Mouse (Mus musculus) hindbrain, embryonic 10.5 days (tissue): ENCODE measurements around the gene Lpar1. TPM values are rescaled to one million over a fixed set of nuclear protein-coding genes. Genes with fewer than 3 reads are reported as not detected.

Source experiments
- DNase-seq: peaks from one replicate; pipeline ENCODE4 v3.0.0-alpha.2; 2017; ENCODE audit warnings: low spot score
- H3K27ac ChIP-seq: fragments of 300-500 bp; sonication (generic); 2 replicates; pipeline ENCODE4 v1.5.1; 2016; ENCODE audit warnings: mild to moderate bottlenecking, moderate library complexity
- H3K27me3 ChIP-seq: fragments of 300-500 bp; sonication (generic); 2 replicates; pipeline ENCODE4 v1.6.1; 2016; ENCODE audit warnings: mild to moderate bottlenecking; ENCODE audit not compliant: poor library complexity, insufficient read depth, severe bottlenecking
- H3K36me3 ChIP-seq: fragments of 300-500 bp; sonication (generic); 2 replicates; pipeline ENCODE4 v1.6.1; 2016; ENCODE audit warnings: mild to moderate bottlenecking, moderate library complexity
- H3K4me1 ChIP-seq: fragments of 300-500 bp; sonication (generic); replicated peaks from 2 replicates; pipeline ENCODE4 v1.6.1; 2016; ENCODE audit warnings: mild to moderate bottlenecking
- H3K4me3 ChIP-seq: fragments of 300-500 bp; sonication (generic); 2 replicates; pipeline ENCODE4 v1.5.1; 2016; ENCODE audit warnings: mild to moderate bottlenecking, moderate library complexity
- H3K9me3 ChIP-seq: fragments of 300-500 bp; sonication (generic); 2 replicates; pipeline ENCODE4 v1.6.1; 2016; ENCODE audit warnings: mild to moderate bottlenecking, moderate library complexity
- WGBS: fragments of 180-500 bp; shearing (Covaris S2); methylation state at CpG from one replicate; pipeline ENCODE4 v1.1.7; 2016; 5-methylcytosine and 5-hydroxymethylcytosine counted together
- polyA plus RNA-seq: library from polyadenylated mRNA; unstranded; fragments of >200 nt; fragmentation: Nextera tagmentation; extraction: Ambion mirVana; gene quantifications from 2 replicates; pipeline ENCODE4 v1.2.1, GENCODE M21; 2016

The Lpar1 gene
- polyA plus RNA-seq = 46.1 and 58.2 TPM in 2 replicates

- no peaks in the 10 kb centered on the region for H3K36me3 ChIP-seq
- no peaks in the 10 kb centered on the region for H3K9me3 ChIP-seq
- peak; percentile 68 for DNase-seq
- peaks cover 43% of the 10 kb centered on the region for H3K4me1 ChIP-seq
- H3K27me3 ChIP-seq = peaks cover 7% of the 10 kb centered on the region; the same call in 1 of the 2 replicates
- whole genome bisulfite sequencing = 3% methylated on average over 19 of the region's 19 CpGs
- peak within 1 kb of the TSS; percentile 90 for H3K27ac ChIP-seq
- peak within 1 kb of the TSS; percentile 75 for H3K4me3 ChIP-seq
These were observed at the start of gene Lpar1 for GRCm38 (mm10) chr4:58553631-58554358. TSS of gene Lpar1 (minus strand) at chr4:58553898.

DNA sequence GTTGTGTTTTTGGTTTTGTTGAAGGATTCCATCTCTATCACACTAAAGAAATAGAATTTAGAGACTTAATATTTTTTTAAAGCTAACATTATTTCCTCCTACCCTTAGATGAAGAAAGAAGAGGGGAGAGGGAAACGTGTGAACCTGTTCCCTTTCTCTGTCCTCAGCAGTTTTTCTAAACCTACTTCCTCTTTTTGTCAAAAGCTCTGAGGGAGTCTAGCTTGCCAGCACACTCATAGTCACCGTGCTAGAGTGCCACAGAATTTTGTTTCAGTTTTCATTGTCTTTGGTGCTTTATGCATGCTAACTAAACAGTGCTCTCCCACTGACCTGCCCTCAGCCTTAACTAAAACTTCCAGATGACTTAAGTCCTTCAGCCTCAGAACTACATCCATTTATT is 32.2 kb upstream of the Lpar1 start:
- Histone ChIP-seq H3K27me3 (no peaks in the 10 kb centered on the region), H3K27ac (no peak overlapping the region), H3K4me3 (no peak overlapping the region), H3K4me1 (no peaks in the 10 kb centered on the region), H3K36me3 (no peaks in the 10 kb centered on the region), H3K9me3 (no peaks in the 10 kb centered on the region)
- 44% methylated on average over 2 of the region's 2 CpGs for WGBS
- DNase-seq = no peak

DNA sequence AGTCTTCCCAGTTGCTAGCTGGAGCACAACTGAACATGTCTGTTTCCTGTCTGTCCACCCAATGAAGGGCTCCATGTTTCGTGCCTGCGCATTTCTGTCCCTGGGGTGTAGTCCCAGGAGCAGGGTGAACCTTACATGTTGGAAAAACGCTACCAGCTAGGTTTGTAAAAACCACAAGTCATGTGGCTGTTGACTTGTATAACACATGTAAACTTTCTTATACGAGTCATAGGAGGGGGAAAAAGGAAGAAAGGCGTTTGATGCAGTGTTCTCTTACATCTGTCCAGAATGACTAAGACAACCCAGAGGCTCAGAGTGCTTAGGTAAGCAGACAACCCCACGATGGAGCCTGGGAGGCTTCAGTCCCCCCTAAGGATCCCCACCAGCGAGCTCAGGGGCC is 27.5 kb upstream of the Lpar1 start:
- H3K27ac ChIP-seq = no peak overlapping the region
- 85% methylated on average over 7 of the region's 7 CpGs for WGBS
- DNase-seq = no peak
- H3K27me3 ChIP-seq = no peaks in the 10 kb centered on the region
- H3K4me3 ChIP-seq = no peak overlapping the region
- no peaks in the 10 kb centered on the region for H3K36me3 ChIP-seq
- no peaks in the 10 kb centered on the region for H3K9me3 ChIP-seq
- H3K4me1 ChIP-seq = peaks cover 4% of the 10 kb centered on the region; the same call in 1 of the 2 replicates

- Histone ChIP-seq H3K36me3 (no peaks in the 10 kb centered on the region), H3K4me3 (no peak overlapping the region), H3K27me3 (no peaks in the 10 kb centered on the region), H3K27ac (no peak overlapping the region), H3K9me3 (no peaks in the 10 kb centered on the region), H3K4me1 (peaks cover 4% of the 10 kb centered on the region; the same call in 1 of the 2 replicates)
- DNase-seq = no peak
- 84% methylated on average over 5 of the region's 5 CpGs for WGBS
These were observed 26.8 kb upstream of the Lpar1 start for GRCm38 (mm10) chr4:58580516-58580915.

DNA sequence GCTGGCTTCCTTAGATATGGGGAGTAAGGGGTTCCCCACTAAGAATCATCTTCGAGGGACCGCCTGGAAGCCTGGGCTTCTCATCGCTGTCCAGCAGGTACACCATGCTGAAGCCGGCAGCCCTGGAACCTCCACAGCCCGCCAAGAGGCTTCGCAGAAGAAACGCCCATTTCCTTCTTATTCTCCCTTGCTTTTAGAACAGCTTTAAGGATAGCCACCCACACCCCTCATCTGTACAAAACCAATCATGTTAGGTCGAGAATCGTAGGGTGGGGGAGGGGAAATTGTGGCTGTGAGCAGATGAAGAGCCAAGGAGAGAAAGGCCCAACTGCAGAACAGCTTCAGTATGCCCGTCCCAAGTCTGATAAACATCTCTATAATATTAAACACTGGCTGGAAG is 26.4 kb upstream of the Lpar1 start:
- Histone ChIP-seq H3K27me3 (no peaks in the 10 kb centered on the region), H3K9me3 (no peaks in the 10 kb centered on the region), H3K4me1 (peaks cover 4% of the 10 kb centered on the region; the same call in 1 of the 2 replicates), H3K27ac (no peak overlapping the region), H3K4me3 (no peak overlapping the region), H3K36me3 (no peaks in the 10 kb centered on the region)
- WGBS = 79% methylated on average over 10 of the region's 10 CpGs
- DNase-seq = no peak

GRCm38 (mm10) chr4:58578488-58578887 is 24.8 kb upstream of the Lpar1 start:
- 37% methylated on average over 2 of the region's 2 CpGs for WGBS
- DNase-seq = no peak
- Histone ChIP-seq H3K27me3 (no peaks in the 10 kb centered on the region), H3K9me3 (no peaks in the 10 kb centered on the region), H3K27ac (no peak overlapping the region), H3K36me3 (no peaks in the 10 kb centered on the region), H3K4me1 (peaks cover 4% of the 10 kb centered on the region; the same call in 1 of the 2 replicates), H3K4me3 (no peak overlapping the region)

DNA sequence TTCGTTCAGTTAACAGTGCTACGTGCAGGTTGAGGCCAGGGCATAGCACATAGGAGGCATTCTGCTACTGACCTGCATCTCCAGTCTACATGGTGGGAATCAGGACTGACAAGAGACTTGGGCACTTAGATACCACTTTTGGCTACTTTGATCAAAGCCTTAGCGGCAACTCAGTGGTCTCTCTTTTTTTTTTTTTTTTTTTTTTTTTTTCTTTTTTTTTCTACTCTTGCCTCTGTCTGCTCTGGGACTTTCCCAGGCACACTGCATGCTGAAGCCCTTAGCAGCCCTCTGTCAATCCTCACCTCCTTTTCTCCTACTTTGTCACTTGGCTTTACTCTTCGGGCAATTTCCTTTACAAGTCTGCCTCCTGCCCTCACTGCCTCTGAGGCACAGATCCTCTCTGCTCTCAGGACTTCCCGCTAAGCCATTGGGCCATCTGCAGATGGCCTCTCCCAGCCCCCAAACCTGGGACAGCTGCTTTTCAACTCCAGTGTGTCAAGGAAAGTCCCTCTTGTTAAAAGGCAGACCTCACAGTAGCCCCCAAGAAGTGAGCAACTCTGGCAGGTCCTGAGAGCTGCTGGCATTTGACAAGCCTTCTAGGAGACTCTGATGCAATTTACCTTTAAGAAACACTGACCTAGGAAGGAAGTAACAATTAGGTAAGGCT is 23.8 kb upstream of the Lpar1 start:
- Histone ChIP-seq H3K36me3 (no peaks in the 10 kb centered on the region), H3K4me1 (peaks cover 4% of the 10 kb centered on the region; the same call in 1 of the 2 replicates), H3K27me3 (no peaks in the 10 kb centered on the region), H3K9me3 (no peaks in the 10 kb centered on the region), H3K27ac (no peak overlapping the region), H3K4me3 (no peak overlapping the region)
- 53% methylated on average over 5 of the region's 5 CpGs for WGBS
- DNase-seq = no peak

DNA sequence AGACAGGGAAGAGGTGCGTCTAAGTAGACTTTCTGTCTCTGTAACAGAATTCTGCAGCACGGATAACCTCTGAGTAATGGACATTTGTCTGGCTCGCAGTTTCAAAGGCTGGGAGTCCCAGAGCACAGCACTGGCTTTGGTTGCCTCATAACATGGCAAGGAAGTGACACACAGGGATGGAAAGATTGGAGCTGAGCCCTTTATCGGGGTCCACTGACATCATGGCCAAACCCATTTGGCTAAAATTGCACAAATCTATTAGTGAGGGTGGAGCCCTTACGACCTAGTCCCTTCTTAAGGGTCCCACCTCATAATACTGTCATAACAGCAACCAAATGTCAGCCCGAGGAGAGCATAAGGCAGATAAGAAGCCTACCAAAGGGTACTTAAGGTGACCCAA is 22.1 kb upstream of the Lpar1 start:
- Histone ChIP-seq H3K4me1 (peaks cover 12% of the 10 kb centered on the region), H3K4me3 (no peak overlapping the region), H3K9me3 (no peaks in the 10 kb centered on the region), H3K36me3 (no peaks in the 10 kb centered on the region), H3K27me3 (no peaks in the 10 kb centered on the region), H3K27ac (no peak overlapping the region)
- WGBS = 93% methylated on average over 6 of the region's 6 CpGs
- no peak for DNase-seq

- Histone ChIP-seq H3K4me1 (peaks cover 12% of the 10 kb centered on the region), H3K4me3 (no peak overlapping the region), H3K36me3 (no peaks in the 10 kb centered on the region), H3K27me3 (no peaks in the 10 kb centered on the region), H3K9me3 (no peaks in the 10 kb centered on the region), H3K27ac (no peak overlapping the region)
- DNase-seq = no peak
- WGBS = 85% methylated on average over 6 of the region's 6 CpGs
These were observed 20.3 kb upstream of the Lpar1 start for GRCm38 (mm10) chr4:58574024-58574423.

DNA sequence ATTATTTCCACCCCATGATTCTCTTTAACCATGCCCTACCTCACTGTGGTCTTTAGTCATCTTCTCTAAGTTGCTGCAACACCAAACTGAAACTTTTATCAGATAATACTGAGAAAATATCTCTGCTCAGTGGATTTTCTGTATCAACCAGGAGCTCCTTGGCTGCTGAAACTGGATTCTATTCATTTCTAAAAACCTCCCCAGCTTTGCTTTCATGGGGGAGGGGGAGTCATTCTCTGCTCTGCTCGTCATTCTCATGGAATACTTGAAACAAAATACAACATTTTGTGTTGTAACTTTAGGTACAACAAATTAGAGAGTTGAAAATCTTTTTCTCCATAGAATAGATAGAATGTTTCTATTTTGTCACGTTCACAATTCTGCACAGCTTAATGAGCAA is 18.7 kb upstream of the Lpar1 start:
- no peak for DNase-seq
- no peaks in the 10 kb centered on the region for H3K36me3 ChIP-seq
- H3K4me1 ChIP-seq = peaks cover 8% of the 10 kb centered on the region
- H3K9me3 ChIP-seq = no peaks in the 10 kb centered on the region
- no peaks in the 10 kb centered on the region for H3K27me3 ChIP-seq
- H3K27ac ChIP-seq = no peak overlapping the region
- H3K4me3 ChIP-seq = no peak overlapping the region
- WGBS = 71% methylated on average over 2 of the region's 2 CpGs

GRCm38 (mm10) chr4:58571661-58572060 is 18.0 kb upstream of the Lpar1 start:
- Histone ChIP-seq H3K4me3 (no peak overlapping the region), H3K27ac (no peak overlapping the region), H3K36me3 (no peaks in the 10 kb centered on the region), H3K4me1 (peaks cover 8% of the 10 kb centered on the region), H3K9me3 (no peaks in the 10 kb centered on the region), H3K27me3 (no peaks in the 10 kb centered on the region)
- 21% methylated on average over 3 of the region's 3 CpGs for WGBS
- no peak for DNase-seq

DNA sequence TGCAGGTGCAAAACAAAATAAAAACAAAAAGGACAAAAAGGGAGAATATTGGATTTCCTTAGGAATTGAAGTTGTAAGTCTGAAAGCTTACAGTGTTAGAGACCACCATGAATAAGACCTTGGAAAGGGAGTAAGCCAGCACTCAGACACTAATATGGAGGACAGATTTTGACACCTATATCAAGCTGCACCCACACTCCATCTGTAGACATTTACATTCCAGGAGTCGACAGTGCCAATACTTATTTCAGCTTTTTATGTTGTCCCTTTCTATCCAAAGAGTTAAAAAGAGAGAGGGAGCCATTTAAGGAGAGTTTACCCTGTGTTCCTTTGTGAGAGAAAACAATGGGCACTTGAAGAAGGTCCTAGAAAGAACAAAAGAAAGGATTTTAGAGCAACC is 17.5 kb upstream of the Lpar1 start:
- Histone ChIP-seq H3K36me3 (no peaks in the 10 kb centered on the region), H3K4me3 (no peak overlapping the region), H3K4me1 (peaks cover 8% of the 10 kb centered on the region), H3K27ac (no peak overlapping the region), H3K9me3 (no peaks in the 10 kb centered on the region), H3K27me3 (no peaks in the 10 kb centered on the region)
- 28% methylated on average over 1 of the region's 1 CpGs for WGBS
- DNase-seq = no peak

GRCm38 (mm10) chr4:58568486-58568885 is 14.8 kb upstream of the Lpar1 start:
- 78% methylated on average over 8 of the region's 8 CpGs for WGBS
- no peak for DNase-seq
- Histone ChIP-seq H3K4me1 (peaks cover 8% of the 10 kb centered on the region), H3K27me3 (no peaks in the 10 kb centered on the region), H3K27ac (no peak overlapping the region), H3K9me3 (no peaks in the 10 kb centered on the region), H3K36me3 (no peaks in the 10 kb centered on the region), H3K4me3 (no peak overlapping the region)
